Mouse (Mus musculus) liver, embryonic 14.5 days (tissue): Measurements from ENCODE around the gene Csf2rb.
A peak's percentile ranks its signal among the peaks of the same experiment; 100 is the strongest.
"Not testable (repeated sequence)": the region's sequence is repeated elsewhere in the genome, so short reads cannot be mapped to it uniquely, and the experiment has no call there.

Experiments
- CTCF ChIP-seq: IDR thresholded peaks from 2 replicates; pipeline ENCODE4 v1.5.1; 2016; ENCODE audit warnings: antibody characterized with exemption, low read depth, control low read depth
- EP300 ChIP-seq: IDR thresholded peaks from 2 replicates; pipeline ENCODE4 v1.6.1; 2016; ENCODE audit warnings: antibody characterized with exemption, low read depth

- TF ChIP-seq CTCF: not testable (repeated sequence)
- TF ChIP-seq EP300: peak; percentile 71
Observed at GRCm38 (mm10) chr15:78318338-78319171, 7.0 kb upstream of the Csf2rb start.
